Mouse (Mus musculus): ENCODE results near the gene Abtb1.

DNA sequence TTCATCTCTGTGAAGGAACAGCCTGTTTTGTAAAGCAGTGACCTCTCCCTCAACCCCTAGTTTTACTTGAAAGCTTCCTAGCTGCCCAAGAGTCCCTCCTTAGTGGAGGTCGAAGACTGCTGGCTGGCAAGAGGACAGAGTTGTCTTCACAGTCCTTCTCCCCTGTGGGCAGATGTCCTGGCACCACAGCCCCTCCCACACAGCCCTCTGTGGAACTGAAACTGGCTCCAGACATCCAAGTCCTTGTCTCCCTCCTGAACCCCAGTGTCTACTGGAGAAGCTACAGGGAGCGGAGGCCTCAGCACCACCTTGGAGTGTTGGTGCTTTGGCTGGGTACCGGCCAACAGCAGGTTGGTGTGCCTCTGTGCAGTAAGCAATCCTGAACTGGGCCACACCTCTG is 26.3 kb downstream of the Abtb1 start:
- TF ChIP-seq TAL1 (IDR thresholded peaks at IDR 0.05; ENCODE audit: low read length): no peak
- TF ChIP-seq GATA1 (IDR thresholded peaks at IDR 0.05; ENCODE audit: low read length): no peak
